Mouse (Mus musculus): ENCODE results near the gene Cpne9. TPM values are rescaled to one million over a fixed set of nuclear protein-coding genes. Genes with fewer than 3 reads are reported as not detected.
"Not testable (repeated sequence)": the region's sequence is repeated elsewhere in the genome, so short reads cannot be mapped to it uniquely, and the experiment has no call there.

Cpne9 gene
- polyA plus RNA-seq, 1 experiment from 2014 or later, result 0.06 TPM

- peaks cover 3% of the 10 kb centered on the region for H3K36me3 ChIP-seq (ENCODE audit: control insufficient read depth, insufficient read depth, low read length)
- no peak overlapping the region for H3K4me2 ChIP-seq (ENCODE audit: low read depth, low read length)
- ATAC-seq (ENCODE audit: insufficient read depth, low FRiP score), result no peak
- H3K27me3 ChIP-seq (ENCODE audit: control insufficient read depth, insufficient read depth, low read length), result no peaks in the 10 kb centered on the region
- peaks cover 8% of the 10 kb centered on the region; the same call in 1 of the 2 replicates for H3K4me1 ChIP-seq (ENCODE audit: control insufficient read depth, insufficient read depth, low read length)
- 73% methylated on average over 1 of the region's 1 CpGs for WGBS
- no peak overlapping the region for H3K4me3 ChIP-seq (replicated peaks; ENCODE audit: low read length)
- H3K9me3 ChIP-seq (replicated peaks; ENCODE audit: control insufficient read depth, low read length), result no peaks in the 10 kb centered on the region
- no peak overlapping the region for H3K27ac ChIP-seq (ENCODE audit: low read length)
- H3K9ac ChIP-seq (ENCODE audit: low read length), result no peak overlapping the region
Observed at GRCm38 (mm10) chr6:113329396-113329795, 47.3 kb downstream of the Cpne9 start.

GRCm38 (mm10) chr6:113330547-113330946 is 48.4 kb downstream of the Cpne9 start:
- Histone ChIP-seq H3K4me1 (ENCODE audit: control insufficient read depth, insufficient read depth, low read length) (peaks cover 8% of the 10 kb centered on the region; the same call in 1 of the 2 replicates), H3K4me2 (ENCODE audit: low read depth, low read length) (no peak overlapping the region), H3K36me3 (ENCODE audit: control insufficient read depth, insufficient read depth, low read length) (peaks cover 3% of the 10 kb centered on the region), H3K27me3 (ENCODE audit: control insufficient read depth, insufficient read depth, low read length) (no peaks in the 10 kb centered on the region), H3K9ac (ENCODE audit: low read length) (no peak overlapping the region), H3K27ac (ENCODE audit: low read length) (no peak overlapping the region), H3K9me3 (replicated peaks; ENCODE audit: control insufficient read depth, low read length) (no peaks in the 10 kb centered on the region), H3K4me3 (replicated peaks; ENCODE audit: low read length) (no peak overlapping the region)
- 40% methylated on average over 2 of the region's 2 CpGs for WGBS
- ATAC-seq (ENCODE audit: insufficient read depth, low FRiP score), result no peak

GRCm38 (mm10) chr6:113331721-113332120 is 49.6 kb downstream of the Cpne9 start:
- Histone ChIP-seq H3K27ac (ENCODE audit: low read length) (no peak overlapping the region), H3K4me1 (ENCODE audit: control insufficient read depth, insufficient read depth, low read length) (peaks cover 8% of the 10 kb centered on the region; the same call in 1 of the 2 replicates), H3K9me3 (replicated peaks; ENCODE audit: control insufficient read depth, low read length) (no peaks in the 10 kb centered on the region), H3K36me3 (ENCODE audit: control insufficient read depth, insufficient read depth, low read length) (peaks cover 9% of the 10 kb centered on the region), H3K9ac (ENCODE audit: low read length) (no peak overlapping the region), H3K4me3 (replicated peaks; ENCODE audit: low read length) (no peak overlapping the region), H3K4me2 (ENCODE audit: low read depth, low read length) (no peak overlapping the region), H3K27me3 (ENCODE audit: control insufficient read depth, insufficient read depth, low read length) (no peaks in the 10 kb centered on the region)
- no peak for ATAC-seq (ENCODE audit: insufficient read depth, low FRiP score)
- WGBS, result 86% methylated on average over 11 of the region's 11 CpGs

- H3K4me3 ChIP-seq (replicated peaks; ENCODE audit: low read length); H3K4me2 ChIP-seq (ENCODE audit: low read depth, low read length); H3K36me3 ChIP-seq (ENCODE audit: control insufficient read depth, insufficient read depth, low read length); ATAC-seq (ENCODE audit: insufficient read depth, low FRiP score); H3K27me3 ChIP-seq (ENCODE audit: control insufficient read depth, insufficient read depth, low read length); H3K4me1 ChIP-seq (ENCODE audit: control insufficient read depth, insufficient read depth, low read length); H3K9ac ChIP-seq (ENCODE audit: low read length); H3K9me3 ChIP-seq (replicated peaks; ENCODE audit: control insufficient read depth, low read length): not testable (repeated sequence)
- 71% methylated on average over 6 of the region's 6 CpGs for WGBS
- peak overlapping the region; percentile 58; the same call in 1 of the 2 replicates for H3K27ac ChIP-seq (ENCODE audit: low read length)
Observed at GRCm38 (mm10) chr6:113332734-113333133, 50.6 kb downstream of the Cpne9 start.

- 55% methylated on average over 14 of the region's 14 CpGs for WGBS
Observed at GRCm38 (mm10) chr6:113333137-113333950, 51.2 kb downstream of the Cpne9 start.

GRCm38 (mm10) chr6:113334216-113334615 is 52.1 kb downstream of the Cpne9 start:
- Histone ChIP-seq H3K4me3 (replicated peaks; ENCODE audit: low read length) (no peak overlapping the region), H3K9me3 (replicated peaks; ENCODE audit: control insufficient read depth, low read length) (no peaks in the 10 kb centered on the region), H3K27ac (ENCODE audit: low read length) (no peak overlapping the region), H3K27me3 (ENCODE audit: control insufficient read depth, insufficient read depth, low read length) (no peaks in the 10 kb centered on the region), H3K4me1 (ENCODE audit: control insufficient read depth, insufficient read depth, low read length) (peaks cover 5% of the 10 kb centered on the region; the same call in 1 of the 2 replicates), H3K4me2 (ENCODE audit: low read depth, low read length) (no peak overlapping the region), H3K36me3 (ENCODE audit: control insufficient read depth, insufficient read depth, low read length) (peaks cover 12% of the 10 kb centered on the region), H3K9ac (ENCODE audit: low read length) (no peak overlapping the region)
- WGBS, result 66% methylated on average over 6 of the region's 6 CpGs
- ATAC-seq (ENCODE audit: insufficient read depth, low FRiP score), result no peak

More at GRCm38 (mm10) chr6:113333137-113333950, 51.2 kb downstream of the Cpne9 start:
- peaks cover 5% of the 10 kb centered on the region; the same call in 1 of the 2 replicates for H3K4me1 ChIP-seq (ENCODE audit: control insufficient read depth, insufficient read depth, low read length)
- H3K4me3 ChIP-seq (replicated peaks; ENCODE audit: low read length), result no peak overlapping the region
- no peaks in the 10 kb centered on the region for H3K9me3 ChIP-seq (replicated peaks; ENCODE audit: control insufficient read depth, low read length)
- H3K36me3 ChIP-seq (ENCODE audit: control insufficient read depth, insufficient read depth, low read length), result peaks cover 9% of the 10 kb centered on the region
- peak overlapping the region; percentile 58 for H3K27ac ChIP-seq (ENCODE audit: low read length)
- peak; percentile 80 for ATAC-seq (ENCODE audit: insufficient read depth, low FRiP score)
- no peaks in the 10 kb centered on the region for H3K27me3 ChIP-seq (ENCODE audit: control insufficient read depth, insufficient read depth, low read length)
- H3K4me2 ChIP-seq (ENCODE audit: low read depth, low read length), result no peak overlapping the region
- H3K9ac ChIP-seq (ENCODE audit: low read length), result no peak overlapping the region

GRCm38 (mm10) chr6:113336852-113337620 is 54.9 kb downstream of the Cpne9 start:
- Histone ChIP-seq H3K36me3 (ENCODE audit: control insufficient read depth, insufficient read depth, low read length) (peaks cover 9% of the 10 kb centered on the region), H3K4me2 (ENCODE audit: low read depth, low read length) (no peak overlapping the region), H3K9me3 (replicated peaks; ENCODE audit: control insufficient read depth, low read length) (no peaks in the 10 kb centered on the region), H3K9ac (ENCODE audit: low read length) (no peak overlapping the region), H3K4me1 (ENCODE audit: control insufficient read depth, insufficient read depth, low read length) (peaks cover 10% of the 10 kb centered on the region; the same call in 1 of the 2 replicates), H3K4me3 (replicated peaks; ENCODE audit: low read length) (no peak overlapping the region), H3K27me3 (ENCODE audit: control insufficient read depth, insufficient read depth, low read length) (no peaks in the 10 kb centered on the region), H3K27ac (ENCODE audit: low read length) (no peak overlapping the region)
- WGBS, result 54% methylated on average over 8 of the region's 8 CpGs
- ATAC-seq (ENCODE audit: insufficient read depth, low FRiP score), result no peak

- Histone ChIP-seq H3K36me3 (ENCODE audit: control insufficient read depth, insufficient read depth, low read length) (peaks cover 4% of the 10 kb centered on the region; the same call in 1 of the 2 replicates), H3K9ac (ENCODE audit: low read length) (no peak overlapping the region; the same call in 1 of the 2 replicates), H3K27me3 (ENCODE audit: control insufficient read depth, insufficient read depth, low read length) (no peaks in the 10 kb centered on the region), H3K4me3 (replicated peaks; ENCODE audit: low read length) (no peak overlapping the region), H3K27ac (ENCODE audit: low read length) (no peak overlapping the region; the same call in 1 of the 2 replicates), H3K4me2 (ENCODE audit: low read depth, low read length) (peak overlapping the region; percentile 60; the same call in 1 of the 2 replicates), H3K9me3 (replicated peaks; ENCODE audit: control insufficient read depth, low read length) (no peaks in the 10 kb centered on the region), H3K4me1 (ENCODE audit: control insufficient read depth, insufficient read depth, low read length) (peaks cover 24% of the 10 kb centered on the region)
- WGBS, result 77% methylated on average over 6 of the region's 6 CpGs
- ATAC-seq (ENCODE audit: insufficient read depth, low FRiP score), result no peak
Observed at GRCm38 (mm10) chr6:113341574-113341973, 59.5 kb downstream of the Cpne9 start.

GRCm38 (mm10) chr6:113342297-113342696 is 60.2 kb downstream of the Cpne9 start:
- Histone ChIP-seq H3K27ac (ENCODE audit: low read length) (peak overlapping the region; percentile 31; the same call in 1 of the 2 replicates), H3K4me3 (replicated peaks; ENCODE audit: low read length) (peak overlapping the region; percentile 66), H3K4me2 (ENCODE audit: low read depth, low read length) (peak overlapping the region; percentile 60), H3K9me3 (replicated peaks; ENCODE audit: control insufficient read depth, low read length) (no peaks in the 10 kb centered on the region), H3K27me3 (ENCODE audit: control insufficient read depth, insufficient read depth, low read length) (no peaks in the 10 kb centered on the region), H3K36me3 (ENCODE audit: control insufficient read depth, insufficient read depth, low read length) (peaks cover 4% of the 10 kb centered on the region; the same call in 1 of the 2 replicates), H3K9ac (ENCODE audit: low read length) (peak overlapping the region; percentile 88; the same call in 1 of the 2 replicates), H3K4me1 (ENCODE audit: control insufficient read depth, insufficient read depth, low read length) (peaks cover 24% of the 10 kb centered on the region)
- WGBS, result 33% methylated on average over 4 of the region's 7 CpGs
- no peak for ATAC-seq (ENCODE audit: insufficient read depth, low FRiP score)

Data from stomach, embryonic 16.5 days (tissue).